Mouse (Mus musculus) stomach, postnatal 0 days (tissue): ENCODE measurements around the gene Sash3.

Source experiments
- CTCF ChIP-seq: IDR thresholded peaks from 2 replicates; pipeline ENCODE4 v1.5.1; 2016; ENCODE audit warnings: antibody characterized with exemption, low read depth, mild to moderate bottlenecking, moderate library complexity
- EP300 ChIP-seq: optimal IDR thresholded peaks from 2 replicates; pipeline ENCODE3; 2016; ENCODE audit warnings: antibody characterized with exemption

DNA sequence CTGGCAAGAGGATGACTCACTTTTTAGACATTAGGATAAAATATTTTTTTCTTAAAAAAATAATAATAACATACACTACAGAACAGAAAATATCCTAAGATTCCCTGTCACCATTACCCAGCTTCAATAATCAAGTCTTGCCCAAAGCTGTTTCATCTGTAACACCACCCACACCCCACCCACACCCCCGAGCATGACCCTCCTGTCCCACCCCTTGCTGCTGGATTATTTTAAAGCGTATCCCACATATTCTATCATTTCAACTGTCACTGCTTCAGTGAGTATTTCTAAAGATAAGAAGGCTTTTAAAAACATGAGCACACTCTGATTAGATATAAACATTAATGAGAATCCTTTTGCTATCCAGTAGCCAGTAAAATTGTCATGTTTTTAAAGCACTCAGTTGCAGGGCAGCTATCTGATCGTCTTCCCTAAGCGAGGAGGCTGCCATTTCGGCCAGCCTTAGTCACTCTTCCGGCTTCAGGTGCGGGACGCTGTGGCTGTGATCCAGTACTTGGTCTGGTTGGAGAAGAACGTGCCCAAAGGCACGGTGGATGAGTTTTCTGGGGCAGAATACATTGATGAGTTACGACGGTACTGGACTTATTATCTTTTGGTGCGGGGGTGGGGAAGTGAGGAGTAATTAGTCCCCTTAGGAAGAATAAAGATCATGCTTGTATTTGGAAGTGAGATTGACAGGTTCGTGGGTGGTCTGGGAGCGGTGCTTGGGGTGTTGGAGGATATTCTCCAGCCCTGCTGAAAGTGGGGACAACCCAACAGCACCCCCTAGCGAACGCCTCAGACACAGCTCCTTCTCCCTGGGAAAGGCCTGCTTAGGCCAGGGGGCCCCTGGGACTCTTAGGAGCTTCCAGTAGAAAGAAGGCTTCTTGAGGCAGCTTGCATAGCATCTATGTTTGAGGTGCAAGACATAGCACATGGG lies 21.8 kb upstream of the Sash3 start:
- TF ChIP-seq CTCF, result peak; percentile 76
- no peak for TF ChIP-seq EP300
